Mouse (Mus musculus) CD8-positive naive resting alpha-beta T cell, adult 57 days (primary cell): ENCODE data around the gene Tmem184a. TPM values are rescaled to one million over a fixed set of nuclear protein-coding genes. Genes with fewer than 3 reads are reported as not detected.

Experiments used
- total RNA-seq: library from RNA; stranded (reverse); gene quantifications from one replicate; pipeline ENCODE4 v1.2.4, GENCODE M21; 2023

The Tmem184a gene
- not detected for total RNA-seq

GRCm38 (mm10) chr5:139819538-139820181, at the start of gene Tmem184a:
Gene Tmem184a (minus strand): TSS chr5:139819917.

GRCm38 (mm10) chr5:139826357-139827055, 6.8 kb upstream of the Tmem184a start, which contains the start of the genes Gm26938 and Psmg3:
Gene Gm26938 (minus strand): TSS chr5:139826407.
Gene Psmg3 (minus strand): TSS chr5:139826885.

GRCm38 (mm10) chr5:139791227-139792158, 28.2 kb downstream of the Tmem184a start, which contains the start of gene Mafk:
Gene Mafk (plus strand): TSS chr5:139791513.

GRCm38 (mm10) chr5:139775216-139775926, 44.3 kb downstream of the Tmem184a start, which contains the start of gene Ints1:
Gene Ints1 (minus strand): TSS chr5:139775674.

Other genes with a start within 250 kb of the Tmem184a start
- not detected for gene Micall2, start 83.6 kb downstream of the Tmem184a start, total RNA-seq
- gene Ints1, start 44.2 kb downstream of the Tmem184a start, total RNA-seq: 115 TPM
- gene Mafk, start 28.4 kb downstream of the Tmem184a start, total RNA-seq: 148 TPM
- gene Gm26938, start 6.5 kb upstream of the Tmem184a start, total RNA-seq: not detected
- 15.1 TPM for gene Psmg3, start 7.0 kb upstream of the Tmem184a start, total RNA-seq
- not detected for gene Elfn1, start 88.0 kb upstream of the Tmem184a start, total RNA-seq